Mouse (Mus musculus) kidney, postnatal 25 days (tissue): ENCODE results near the gene Dzip1.
A peak's percentile ranks its signal among the peaks of the same experiment; 100 is the strongest.

Source experiments
- DNase-seq, 2 experiments: peaks; one replicate each; pipeline ENCODE4 v3.0.0; 2021; ENCODE audit warnings: mixed read lengths in 2 of 2

The Dzip1 gene

GRCm38 (mm10) chr14:118867366-118867765 is 57.9 kb downstream of the Dzip1 start:
- DNase-seq: no peak

DNA sequence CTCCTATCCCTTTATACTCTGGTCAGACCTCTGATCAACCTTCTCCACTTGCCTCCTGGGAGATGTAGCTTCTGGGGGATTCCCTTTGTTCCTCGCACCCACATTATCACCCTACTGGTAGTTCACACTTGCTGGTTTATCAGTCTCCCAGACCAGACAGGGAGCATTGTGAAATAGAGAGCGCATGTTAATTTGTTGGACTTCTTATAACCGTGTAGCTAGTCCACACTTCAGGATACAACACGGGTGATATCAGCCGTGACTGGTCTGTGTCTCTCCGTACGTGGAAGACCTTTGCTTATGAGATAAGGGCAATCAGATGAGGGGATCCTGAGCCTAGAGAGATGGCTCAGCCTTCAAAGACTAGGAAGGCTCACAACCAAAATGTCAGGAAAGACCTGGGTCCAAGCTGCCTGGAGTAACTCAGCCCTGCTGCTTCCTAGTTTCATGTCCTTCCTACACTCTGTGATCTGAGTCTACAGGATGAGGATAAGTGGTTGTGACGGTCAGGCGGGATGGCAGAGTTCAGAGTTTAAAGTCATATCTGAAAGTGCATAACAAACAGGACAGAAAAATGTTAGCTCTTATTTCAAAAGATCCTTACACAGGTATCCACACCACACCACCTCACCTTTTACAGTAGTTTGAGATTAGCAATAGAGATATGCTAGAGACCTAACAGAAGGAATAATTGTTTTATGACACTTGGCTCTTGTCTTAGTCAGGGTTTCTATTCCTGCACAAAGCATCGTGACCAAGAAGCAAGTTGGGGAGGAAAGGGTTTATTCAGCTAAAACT is 59.0 kb downstream of the Dzip1 start:
- DNase-seq: no peak

DNA sequence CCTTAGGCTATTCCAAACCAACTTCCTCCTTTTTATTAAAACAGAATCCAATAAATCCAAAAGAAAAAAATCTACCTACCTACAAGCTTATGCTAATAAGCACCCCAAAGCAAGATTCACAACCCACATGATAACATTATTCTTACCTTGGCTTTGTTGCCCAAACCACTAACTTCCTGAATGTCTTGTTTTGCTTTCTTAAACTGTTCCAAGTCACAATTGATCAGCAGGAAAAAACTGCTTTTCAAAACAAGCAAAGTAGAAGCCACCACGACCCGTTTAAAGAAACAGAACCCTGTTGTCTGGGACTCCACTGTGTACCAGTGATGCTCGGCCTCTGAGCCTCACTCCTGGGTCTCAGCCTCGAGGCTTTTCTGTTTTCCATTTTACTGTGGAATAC is 60.4 kb downstream of the Dzip1 start:
- DNase-seq: no peak

- no peak for DNase-seq
These were observed 63.0 kb downstream of the Dzip1 start for GRCm38 (mm10) chr14:118862253-118862652.

- DNase-seq: no peak
These were observed 66.9 kb downstream of the Dzip1 start for GRCm38 (mm10) chr14:118858318-118858717.

DNA sequence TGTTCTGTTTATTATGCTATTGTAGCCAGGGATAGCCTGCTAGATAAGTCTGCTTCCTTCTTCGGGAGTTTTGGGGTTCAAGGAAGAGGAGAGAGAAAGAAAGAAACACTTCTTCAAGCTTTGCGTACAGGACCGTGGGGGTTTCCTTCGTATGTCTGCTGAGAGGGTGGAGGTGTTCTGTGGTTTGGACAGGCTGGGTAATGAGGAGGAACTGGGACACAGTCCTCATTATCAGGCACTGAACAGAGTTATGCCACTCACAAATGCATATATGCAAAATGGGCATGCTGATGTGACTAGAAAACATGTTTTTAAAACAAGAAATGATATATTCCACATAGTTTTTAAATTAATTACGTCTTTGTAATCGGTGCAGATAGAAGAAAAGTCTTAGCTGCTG is 68.7 kb downstream of the Dzip1 start:
- no peak for DNase-seq

- no peak for DNase-seq
These were observed 70.0 kb downstream of the Dzip1 start for GRCm38 (mm10) chr14:118855141-118855800.

DNA sequence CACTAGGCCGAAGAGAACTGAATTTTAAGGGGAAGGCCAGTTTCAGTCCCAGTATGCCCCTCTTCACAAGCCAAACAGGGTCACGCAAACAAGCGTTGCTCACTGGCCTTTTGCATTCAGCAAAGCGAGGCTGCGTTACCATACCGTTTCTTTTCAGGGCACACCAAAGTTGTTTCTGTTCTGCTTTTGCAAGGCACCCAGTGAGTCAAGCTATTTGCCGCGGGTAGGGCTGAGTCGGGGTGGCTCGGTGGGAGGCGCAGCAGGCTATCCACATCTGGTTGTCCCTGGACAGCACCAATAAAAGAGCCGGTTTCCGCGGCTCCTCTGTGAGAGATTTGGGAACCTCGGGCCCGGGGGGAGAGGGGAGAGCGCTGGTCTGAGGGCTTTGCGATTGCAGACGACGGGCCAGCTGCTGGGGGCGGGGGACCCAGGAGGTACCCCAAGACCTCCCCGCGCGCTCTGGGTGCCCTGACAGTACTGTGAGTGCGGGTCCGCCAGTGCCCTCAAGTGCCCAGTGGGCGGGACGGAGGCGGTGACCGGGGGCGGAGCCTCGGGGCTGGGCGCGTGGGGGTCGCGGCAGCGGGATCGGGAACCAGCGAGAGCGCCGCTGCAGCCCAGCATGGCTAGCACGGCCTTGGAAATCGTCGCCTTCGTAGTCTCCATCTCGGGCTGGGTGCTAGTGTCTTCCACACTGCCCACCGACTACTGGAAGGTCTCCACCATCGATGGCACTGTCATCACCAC is 70.7 kb downstream of the Dzip1 start:
- DNase-seq: peak; percentile 62 to 79

DNA sequence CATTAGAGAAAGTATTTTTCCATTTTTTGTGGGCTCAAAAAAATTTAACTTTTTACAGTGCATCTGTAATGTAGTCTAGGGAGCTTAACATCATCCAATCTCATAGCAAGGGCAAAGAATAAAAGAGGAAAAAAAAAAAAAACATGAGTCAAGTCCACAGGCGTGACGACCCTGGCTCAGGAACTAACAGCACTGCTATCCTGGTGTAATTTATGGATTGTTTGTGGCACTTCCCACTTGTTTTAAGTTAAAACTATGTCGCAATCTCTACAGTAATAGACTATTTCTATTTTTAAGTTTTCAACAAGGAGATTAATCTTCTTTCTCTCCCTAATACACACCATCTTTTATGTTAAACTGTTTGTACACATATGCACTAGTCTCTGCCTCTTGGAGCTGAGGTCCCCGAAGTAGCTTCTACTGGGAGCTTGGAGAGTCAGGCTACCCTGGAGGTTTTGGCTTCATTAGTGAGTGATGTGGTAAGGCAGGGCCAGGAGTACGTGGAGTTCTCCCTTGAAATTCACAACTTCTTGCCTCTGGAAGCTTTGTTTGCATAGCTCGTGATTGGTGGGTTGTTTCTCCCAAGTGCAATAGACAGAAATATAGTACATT is 73.7 kb downstream of the Dzip1 start:
- DNase-seq: no peak

DNA sequence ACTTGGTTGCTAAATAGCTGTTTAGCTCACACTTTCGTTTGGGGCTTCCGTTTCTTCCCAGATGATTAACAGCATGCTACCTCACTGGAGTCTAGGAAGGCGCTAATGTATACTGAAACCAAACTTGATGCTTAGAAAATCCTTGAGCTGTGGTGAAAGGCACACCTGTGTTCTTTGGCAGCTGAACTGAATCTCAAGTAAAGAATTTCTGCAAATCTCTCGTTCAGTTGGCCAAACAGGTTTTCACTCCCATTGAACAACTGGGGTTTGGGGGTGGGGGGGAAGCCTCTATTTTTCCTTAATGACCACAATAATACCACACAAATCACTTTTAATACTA is 74.6 kb downstream of the Dzip1 start:
- no peak for DNase-seq

- DNase-seq: no peak
These were observed 75.1 kb downstream of the Dzip1 start for GRCm38 (mm10) chr14:118850011-118850695.

GRCm38 (mm10) chr14:118848171-118848570 is 77.1 kb downstream of the Dzip1 start:
- no peak for DNase-seq

GRCm38 (mm10) chr14:118846834-118847233 is 78.4 kb downstream of the Dzip1 start:
- DNase-seq: no peak

GRCm38 (mm10) chr14:118842353-118842752 is 82.9 kb downstream of the Dzip1 start:
- peak in 1 of 2 experiments; percentile 12 for DNase-seq

- DNase-seq: no peak
These were observed 85.2 kb downstream of the Dzip1 start for GRCm38 (mm10) chr14:118840027-118840426.

DNA sequence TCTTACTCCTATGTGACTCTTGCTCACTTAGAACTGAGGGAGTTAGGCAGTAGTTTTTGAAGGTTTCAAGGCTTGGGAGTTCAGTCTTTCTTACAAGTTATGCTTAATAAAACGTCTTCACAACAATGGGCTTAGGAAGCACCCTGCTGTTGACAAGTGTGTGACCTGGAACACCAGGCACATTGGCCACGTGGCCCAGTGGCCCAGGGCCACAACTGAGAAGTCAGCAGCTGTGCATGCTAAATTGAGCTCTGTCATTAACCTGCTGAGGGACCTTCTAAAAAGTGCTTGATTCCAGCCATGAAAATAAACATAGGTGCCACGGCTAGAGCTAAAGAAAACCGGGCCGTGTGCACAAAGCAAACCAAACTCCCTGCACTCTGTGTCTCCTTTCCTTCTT is 85.8 kb downstream of the Dzip1 start:
- DNase-seq: peak; percentile 50 to 82

GRCm38 (mm10) chr14:118838556-118839120 is 86.6 kb downstream of the Dzip1 start:
- DNase-seq: no peak

- no peak for DNase-seq
These were observed 88.5 kb downstream of the Dzip1 start for GRCm38 (mm10) chr14:118836754-118837153.

DNA sequence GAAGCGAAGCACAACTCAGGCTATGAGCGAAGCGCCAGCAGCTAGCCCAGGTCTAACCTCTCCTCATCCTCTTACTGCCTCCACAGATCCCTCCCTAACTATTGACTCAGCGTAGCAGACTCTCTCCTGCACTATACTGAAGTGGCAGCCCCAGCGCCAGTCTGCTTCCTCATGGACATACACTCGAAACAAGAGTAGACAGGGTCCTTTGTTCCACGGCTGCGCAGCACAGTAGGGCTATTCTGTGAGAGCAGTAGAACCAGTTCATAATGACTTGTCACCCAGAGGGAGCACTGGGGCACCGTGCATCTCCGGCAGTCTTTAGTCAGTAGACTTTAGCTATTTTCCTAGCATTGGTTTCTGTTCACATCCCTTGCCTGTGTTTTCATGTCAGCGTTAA is 89.1 kb downstream of the Dzip1 start:
- DNase-seq: no peak

- DNase-seq: no peak
These were observed 90.9 kb downstream of the Dzip1 start for GRCm38 (mm10) chr14:118834313-118834712.

- peak; percentile 39 to 52 for DNase-seq
These were observed 92.0 kb downstream of the Dzip1 start for GRCm38 (mm10) chr14:118833241-118833640.

DNA sequence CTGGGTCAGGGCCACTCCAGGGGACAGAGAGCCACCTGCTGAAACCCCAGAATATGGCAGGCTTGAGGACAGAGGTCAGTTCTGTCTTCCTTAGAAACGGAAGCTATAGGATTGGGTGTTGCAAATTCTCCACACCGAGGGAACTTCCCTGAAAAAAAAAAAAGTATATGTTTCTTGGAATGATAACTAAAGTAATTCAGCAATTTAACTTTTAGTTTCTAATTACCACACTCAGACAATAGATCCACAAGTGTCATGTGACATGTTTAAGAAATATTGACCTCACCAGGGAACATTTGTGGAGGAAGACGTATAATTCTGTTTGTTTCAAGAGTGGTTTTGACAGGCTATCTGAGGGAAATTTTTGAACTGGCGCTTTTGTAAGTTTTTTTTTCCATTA is 93.7 kb downstream of the Dzip1 start:
- DNase-seq: no peak
